Mouse (Mus musculus) heart, postnatal 10 days (tissue): ENCODE data around the gene P4ha3. TPM values are rescaled to one million over a fixed set of nuclear protein-coding genes. Genes with fewer than 3 reads are reported as not detected.

Source experiments
- DNase-seq, 2 experiments: peaks; one replicate each; pipeline ENCODE4 v3.0.0; 2021
- intact Hi-C: fragments of 180-260 bp; cut with DNase I; formaldehyde crosslinking; loops from one replicate; pipeline ENCODE4 v1.15.1; 2025
- total RNA-seq, 2 experiments: library from RNA; stranded (reverse); gene quantifications; 2 replicates each; pipeline ENCODE4 v1.2.3; 2021

The P4ha3 gene
- total RNA-seq, 2 experiments from 2014 or later = 1.9 to 3.3 TPM

DNA sequence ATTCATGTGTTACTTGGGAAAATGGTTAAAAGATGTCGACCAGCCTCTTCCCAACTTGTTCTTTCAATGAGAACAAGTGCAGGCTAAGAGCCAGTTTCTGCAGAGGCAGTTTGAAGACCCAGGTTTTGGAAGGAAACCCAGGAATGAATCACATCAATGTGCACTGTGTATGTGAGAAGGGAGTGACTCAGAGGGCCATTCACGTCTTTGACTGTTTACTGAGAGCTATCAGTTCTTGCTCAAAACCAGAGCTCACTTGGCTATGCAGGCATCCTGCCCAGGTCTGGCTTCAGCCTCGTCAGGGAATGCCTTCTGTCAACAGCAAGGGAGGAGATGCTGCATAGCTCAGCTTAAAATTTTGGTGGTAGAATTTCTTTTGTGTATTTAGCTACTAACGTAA is 17.0 kb downstream of the P4ha3 start:
- intact Hi-C loops = no loop called here
- DNase-seq = peak; percentile 73 to 75

DNA sequence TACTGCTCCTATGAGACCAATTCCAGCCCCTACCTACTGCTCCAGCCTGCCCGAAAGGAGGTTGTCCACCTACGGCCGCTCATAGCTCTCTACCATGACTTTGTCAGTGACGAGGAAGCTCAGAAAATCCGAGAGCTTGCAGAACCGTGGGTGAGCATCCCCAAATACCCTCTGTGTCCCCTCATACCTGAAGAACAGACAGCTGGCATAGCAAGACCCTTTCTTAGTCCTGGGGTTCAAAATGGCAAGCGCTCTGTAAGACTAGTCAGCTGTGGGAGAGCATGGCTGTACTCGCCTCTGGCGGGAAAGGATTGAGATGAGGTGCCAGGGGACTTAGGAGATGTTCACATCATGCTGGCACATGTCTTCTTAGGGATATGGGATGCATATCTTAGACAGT is 20.6 kb downstream of the P4ha3 start:
- DNase-seq = no peak
- intact Hi-C loops = no loop called here

DNA sequence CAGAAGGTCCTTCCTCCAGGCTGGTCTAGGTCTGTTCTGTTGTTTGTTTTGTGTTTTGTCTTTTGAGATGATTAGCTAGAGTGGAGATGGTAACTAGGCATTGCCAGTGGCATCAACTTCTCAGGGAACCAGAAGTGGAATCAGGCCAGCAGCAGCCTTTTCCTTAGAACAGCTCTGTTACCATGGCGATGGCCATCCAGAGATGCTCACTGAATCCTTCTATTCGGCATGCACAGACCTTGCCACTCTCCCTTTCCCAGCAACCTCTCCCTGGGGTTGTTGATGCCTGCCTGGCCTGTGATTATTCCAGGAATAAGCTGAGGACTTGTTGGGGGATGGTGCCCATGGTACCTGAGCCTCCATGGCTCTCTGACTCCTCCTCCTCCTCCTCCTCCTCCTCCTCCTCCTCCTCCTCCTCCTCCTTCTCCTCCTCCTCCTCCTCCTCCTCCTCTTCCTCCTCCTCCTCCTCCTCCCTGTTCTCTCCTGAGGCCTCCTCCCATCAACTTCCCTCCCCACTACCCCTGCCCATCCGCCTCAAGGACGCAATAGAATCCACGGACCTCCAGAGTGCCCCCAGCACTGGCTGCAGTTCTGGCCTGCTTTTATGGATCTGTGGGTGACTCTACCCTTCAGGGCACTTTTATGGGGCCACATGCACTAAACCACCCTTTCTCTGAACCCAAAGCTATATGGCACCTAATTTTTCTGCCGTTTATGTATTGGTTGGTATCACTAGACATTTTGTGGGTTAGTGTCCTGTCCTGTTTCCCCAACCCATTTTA is 22.7 kb downstream of the P4ha3 start:
- no peak for DNase-seq
- intact Hi-C loops = no loop called here

DNA sequence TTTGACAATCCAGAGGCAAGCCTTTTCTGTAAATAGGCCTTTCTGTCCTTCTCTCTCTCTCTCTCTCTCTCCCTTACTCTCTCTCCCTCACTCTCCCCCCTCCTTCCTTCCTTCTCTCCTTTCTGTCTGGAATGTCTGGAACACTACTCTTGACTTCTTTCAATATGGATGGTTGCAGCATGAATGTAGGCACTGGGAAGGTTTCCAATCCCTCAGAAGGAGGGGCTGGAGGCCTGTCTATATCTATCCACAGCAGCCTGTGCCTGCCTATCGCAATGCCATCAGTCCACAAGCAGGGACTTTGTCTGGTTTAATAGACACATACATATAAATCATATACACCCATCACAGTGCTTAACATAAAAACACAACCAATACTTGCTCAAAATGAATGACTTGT is 23.9 kb downstream of the P4ha3 start:
- intact Hi-C loops = no loop called here
- no peak for DNase-seq

DNA sequence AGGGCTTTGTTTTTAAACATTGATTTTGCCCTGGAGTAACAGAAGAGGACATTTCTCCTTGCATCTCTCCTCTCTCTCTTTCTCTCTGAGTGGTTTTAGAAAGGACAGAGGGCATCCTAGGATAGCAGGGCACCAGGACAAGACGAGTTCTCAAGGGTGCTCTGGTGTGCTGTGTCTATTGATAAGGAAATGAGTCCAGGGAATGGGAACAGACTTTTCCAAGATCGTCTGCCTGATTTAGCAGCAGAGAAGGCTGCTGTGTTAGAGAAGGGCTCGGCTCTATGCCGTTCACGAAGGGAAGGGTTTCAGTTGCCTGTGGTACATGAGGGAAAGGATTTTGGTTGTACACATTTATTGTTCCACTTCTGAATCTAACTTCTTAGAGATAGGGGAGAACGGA is 24.4 kb downstream of the P4ha3 start:
- intact Hi-C loops = no loop called here

DNA sequence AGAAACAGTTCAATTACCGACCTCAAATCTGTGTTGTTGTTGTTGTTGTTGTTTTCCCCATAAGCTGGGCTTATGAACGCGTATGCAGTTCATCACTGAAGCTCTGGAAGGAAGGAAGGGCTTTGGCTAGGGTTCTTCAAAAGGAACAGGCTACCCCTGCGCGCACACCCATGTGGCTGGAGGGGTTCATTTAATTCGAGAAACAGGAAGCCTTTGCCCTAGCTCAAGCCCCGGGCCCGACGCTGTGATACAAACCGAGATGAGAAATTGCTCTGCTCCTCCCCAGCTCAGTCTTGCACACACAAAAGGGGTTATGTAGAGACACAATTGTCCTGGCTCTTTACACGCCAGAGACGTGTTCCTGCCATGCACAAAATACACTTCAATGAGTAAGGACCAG is 25.0 kb downstream of the P4ha3 start:
- DNase-seq = no peak
- intact Hi-C loops = no loop called here

More for the DNA sequence above, 24.4 kb downstream of the P4ha3 start:
- DNase-seq = no peak

DNA sequence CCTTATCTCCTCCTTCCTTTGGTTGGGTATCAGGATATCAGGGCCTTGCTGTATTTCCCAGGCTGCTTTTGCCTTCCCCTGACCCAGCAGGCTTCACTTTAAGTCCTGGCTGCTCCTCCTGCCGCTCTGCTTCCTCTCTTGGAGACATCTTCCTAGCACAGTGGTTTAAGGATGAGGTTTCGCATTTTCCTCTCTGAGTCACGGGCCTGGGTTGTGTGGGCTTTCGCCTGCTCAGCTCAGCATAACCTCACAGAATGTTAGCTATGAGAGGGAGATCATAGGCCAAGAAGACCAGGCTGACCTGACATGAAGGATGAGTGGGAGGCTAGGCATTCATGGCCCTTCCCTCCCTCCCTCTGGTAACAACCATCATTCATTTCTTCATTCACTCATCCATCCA is 27.4 kb downstream of the P4ha3 start:
- intact Hi-C loops = no loop called here
- no peak for DNase-seq

DNA sequence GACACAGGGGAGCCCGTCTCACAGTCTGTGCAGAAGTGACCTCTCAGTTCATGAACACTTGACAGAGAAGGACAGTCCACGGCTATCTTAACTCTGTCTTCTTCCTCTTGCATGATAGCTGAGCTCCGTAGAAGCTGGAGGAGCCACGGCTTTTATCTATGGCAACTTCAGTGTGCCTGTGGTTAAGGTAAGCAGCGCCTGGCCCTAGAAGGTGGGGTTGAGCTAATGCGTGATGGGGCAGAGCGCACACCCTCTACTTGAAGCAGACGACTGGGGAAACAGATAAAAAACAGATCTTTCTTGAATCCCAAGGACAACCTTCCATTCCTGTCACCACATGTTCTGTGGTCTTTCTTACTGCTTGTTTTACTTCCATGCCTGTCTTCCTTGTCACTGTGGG is 31.6 kb downstream of the P4ha3 start:
- DNase-seq = no peak
- intact Hi-C loops = no loop called here

DNA sequence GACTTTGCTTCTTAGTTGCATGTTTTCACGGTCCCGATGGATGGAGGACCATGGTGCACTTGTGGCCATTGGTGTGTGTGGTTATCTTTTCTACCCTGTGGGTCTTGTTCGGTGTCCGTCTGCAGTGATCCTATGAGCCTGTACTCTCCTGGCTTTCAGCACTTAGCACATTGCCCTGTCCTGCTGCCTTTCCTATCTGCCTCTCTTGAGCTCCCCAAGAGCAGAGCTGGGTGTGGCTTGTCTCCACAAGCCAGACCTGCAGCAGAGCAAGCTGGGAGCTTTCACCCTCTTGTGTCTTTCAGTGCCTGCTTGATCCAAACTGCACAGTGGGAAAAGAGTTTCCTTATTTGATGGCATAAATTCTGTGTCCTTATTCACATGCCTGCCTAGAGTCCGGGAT is 32.2 kb downstream of the P4ha3 start:
- DNase-seq = no peak
- intact Hi-C loops = no loop called here

DNA sequence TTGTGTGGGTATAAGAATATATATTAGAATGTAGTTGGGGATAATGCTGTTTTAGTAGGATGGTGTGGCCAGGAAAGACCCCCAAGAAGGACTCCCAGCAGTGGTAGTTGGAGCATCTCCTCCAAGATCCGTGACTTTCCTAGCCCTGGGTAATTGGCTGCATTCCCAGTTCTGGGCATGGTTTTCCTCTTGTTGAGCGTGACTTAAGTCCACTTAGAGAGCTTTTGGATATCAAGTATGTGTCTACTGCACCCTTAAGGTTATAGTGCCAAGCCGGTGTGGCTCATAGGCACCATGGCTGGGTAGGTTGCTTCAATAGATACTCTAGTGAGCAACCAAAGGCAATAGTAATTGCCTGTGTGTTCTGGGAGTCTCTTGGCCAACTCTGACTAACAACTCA is 38.4 kb downstream of the P4ha3 start:
- DNase-seq = no peak
- intact Hi-C loops = no loop called here

DNA sequence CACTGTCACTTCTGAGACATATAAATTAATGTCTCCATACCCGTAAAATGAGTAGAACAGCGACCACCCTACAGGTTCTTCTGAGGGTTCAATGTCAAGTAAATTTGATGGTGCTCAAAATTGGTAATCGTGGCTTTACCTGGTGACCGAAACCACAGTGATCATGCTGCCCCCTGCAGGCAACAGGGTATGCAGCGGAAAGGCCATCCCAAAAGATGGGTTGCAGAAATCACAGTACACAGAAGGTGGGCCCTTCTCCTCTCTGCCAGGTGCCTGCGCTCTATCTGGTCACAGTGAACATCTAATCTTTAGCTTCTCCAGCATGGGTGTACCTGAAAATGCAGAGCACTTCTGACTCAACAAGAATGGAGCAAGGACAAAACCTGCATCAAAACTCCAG is 40.2 kb downstream of the P4ha3 start:
- intact Hi-C loops = loop anchor here (1.0 kb wide), 1 partner anchor 45 kb away; no protein-coding TSS in a partner anchor
- peak; percentile 47 to 68 for DNase-seq

DNA sequence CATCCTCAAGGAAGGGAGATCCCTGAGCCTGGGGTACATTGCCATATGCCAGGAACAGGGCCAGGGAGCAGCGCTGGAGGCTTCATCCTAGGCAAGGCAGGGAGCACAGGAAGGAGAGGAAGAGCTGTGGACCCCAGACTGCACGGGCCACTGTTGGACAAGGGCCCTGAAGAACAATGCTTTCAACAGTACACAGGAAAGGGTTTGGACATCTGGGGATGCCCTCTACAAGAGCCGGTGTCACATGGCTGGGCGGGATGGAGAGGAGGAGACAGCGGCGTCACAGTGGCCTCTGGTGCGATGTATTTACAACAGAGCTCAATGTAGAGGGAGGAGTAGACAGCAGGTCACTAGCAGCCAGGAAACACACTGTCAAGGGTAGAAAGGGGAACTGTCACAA is 42.2 kb downstream of the P4ha3 start:
- intact Hi-C loops = no loop called here
- peak; percentile 9 to 25 for DNase-seq

DNA sequence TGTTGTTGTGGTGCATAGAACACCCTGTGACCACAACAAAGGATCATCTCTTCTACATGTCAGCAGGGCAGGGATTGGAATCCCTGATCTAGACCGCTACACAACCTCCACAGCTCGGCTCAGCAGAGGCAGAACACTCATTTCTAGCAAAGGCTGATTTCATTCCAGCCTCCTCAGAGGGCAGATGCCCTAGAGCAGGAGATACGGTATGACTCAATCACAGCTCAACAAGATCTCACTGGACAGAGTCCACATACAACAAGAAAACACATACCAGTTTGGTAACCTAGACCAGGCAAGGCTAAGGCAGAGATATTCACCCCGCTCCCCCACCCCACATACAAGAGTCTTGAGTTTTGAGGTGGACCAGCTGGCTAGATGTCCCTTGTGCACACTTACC is 43.3 kb downstream of the P4ha3 start:
- intact Hi-C loops = no loop called here
- DNase-seq = no peak

DNA sequence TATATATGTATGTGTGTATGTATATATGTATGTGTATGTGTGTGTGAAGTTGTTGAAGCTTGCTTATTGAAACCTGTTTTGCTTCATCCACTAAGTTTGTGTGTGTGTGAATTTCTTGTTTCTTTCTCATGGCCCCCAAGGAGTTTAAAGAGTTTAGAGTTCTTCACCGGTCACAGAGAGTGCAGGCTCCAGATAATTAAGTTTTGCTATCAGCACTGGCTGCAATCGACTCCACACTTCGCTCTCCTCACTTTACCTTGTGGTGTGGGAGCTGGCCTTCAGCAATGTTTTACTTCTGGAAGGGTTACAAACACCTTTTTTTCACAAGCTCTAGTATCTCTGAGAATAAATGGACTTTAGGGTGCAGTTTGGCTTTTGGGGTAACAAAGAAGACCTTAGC is 45.9 kb downstream of the P4ha3 start:
- intact Hi-C loops = no loop called here
- no peak for DNase-seq

DNA sequence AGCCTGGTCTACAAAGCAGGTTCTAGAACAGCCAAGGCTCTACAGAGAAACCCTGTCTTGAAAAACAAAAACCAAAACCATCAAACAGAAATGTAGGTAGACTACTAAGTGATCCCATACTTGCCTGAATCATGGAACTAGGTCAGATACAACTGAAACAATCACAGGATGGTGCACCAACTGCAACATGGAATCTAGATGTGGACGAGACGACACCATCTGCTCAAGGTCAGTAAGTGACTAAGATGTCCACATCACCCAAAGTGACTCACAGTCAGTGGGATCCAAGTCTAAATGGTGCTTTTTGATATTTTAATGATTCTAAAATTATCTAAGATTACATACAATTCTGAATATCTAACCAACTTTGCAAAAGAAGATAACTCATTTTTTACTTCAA is 50.6 kb downstream of the P4ha3 start:
- DNase-seq = no peak
- intact Hi-C loops = no loop called here

DNA sequence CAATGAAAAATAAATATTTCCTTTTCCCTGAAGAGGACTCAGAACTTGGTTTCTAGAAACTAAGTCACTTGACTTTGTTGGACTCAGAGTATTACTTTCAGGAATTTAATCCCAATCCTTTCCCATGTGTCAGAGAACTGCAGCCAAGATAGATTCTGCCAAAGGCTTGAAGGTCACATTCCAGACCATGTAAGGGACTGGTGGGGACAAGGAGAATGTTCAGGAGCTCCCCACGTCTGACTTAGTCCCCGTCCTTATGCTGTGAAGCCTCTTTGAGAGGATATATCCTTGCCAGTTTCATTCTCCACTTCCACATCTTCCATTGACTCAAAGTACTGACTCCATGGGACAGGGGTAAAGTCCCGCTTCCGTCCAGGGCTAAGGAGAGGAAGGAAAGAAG is 69.7 kb downstream of the P4ha3 start:
- peak; percentile 65 to 66 for DNase-seq
- intact Hi-C loops = no loop called here

DNA sequence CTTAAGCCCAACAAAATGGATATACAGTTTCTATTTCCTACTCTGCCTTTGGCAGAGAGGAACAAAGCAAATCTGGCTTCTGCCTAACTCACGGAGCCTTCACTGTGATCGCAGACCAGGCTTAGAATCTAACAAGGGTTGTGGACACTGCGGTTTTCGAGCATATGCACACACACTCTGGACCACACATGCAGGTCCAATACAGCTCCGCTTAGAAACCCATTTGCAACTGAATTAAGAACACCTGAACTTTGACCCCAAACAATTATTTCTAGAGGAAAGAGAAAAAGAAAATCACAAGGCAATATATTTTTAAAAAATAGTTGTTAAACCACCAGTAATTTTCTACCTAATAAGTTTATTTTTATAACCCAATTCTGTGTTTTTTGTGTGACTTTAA is 71.0 kb downstream of the P4ha3 start:
- DNase-seq = no peak
- intact Hi-C loops = no loop called here

DNA sequence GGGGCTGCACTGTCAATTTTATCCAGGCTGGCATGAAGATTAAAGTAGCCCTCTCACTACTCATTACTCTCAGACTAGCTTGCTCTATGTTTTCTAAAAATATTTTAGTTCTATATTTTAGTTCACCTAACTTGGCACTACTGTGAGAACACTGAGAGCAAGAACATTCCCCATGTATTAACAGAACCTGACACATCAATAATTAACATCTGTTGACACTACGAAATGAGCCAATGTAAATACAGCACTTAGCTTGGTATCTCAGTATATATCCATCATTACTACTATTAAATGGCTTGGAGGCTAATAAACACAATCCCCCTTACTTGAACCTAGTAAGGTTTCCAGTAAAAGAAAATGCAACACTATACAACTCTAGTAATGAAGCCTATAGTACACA is 71.4 kb downstream of the P4ha3 start:
- DNase-seq = no peak
- intact Hi-C loops = no loop called here

DNA sequence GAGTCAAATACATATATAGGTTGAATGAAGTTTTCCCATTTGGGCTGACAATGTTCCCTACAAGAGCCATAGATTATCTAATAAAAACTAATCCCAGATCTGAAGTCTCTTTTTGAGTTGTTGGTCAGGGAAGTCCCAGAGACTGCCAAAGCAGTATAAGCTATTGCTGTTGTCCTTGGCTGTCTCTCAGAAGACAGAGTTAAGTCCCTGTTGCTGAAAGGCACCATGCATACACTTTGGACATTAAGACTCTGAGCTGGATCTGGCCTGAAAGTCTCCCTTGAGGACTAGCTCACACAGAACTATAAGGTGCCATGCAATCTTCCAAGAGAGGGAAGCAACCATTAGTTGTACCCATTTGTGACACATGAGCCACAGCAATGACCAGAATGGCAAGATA is 72.5 kb downstream of the P4ha3 start:
- intact Hi-C loops = no loop called here
- no peak for DNase-seq

DNA sequence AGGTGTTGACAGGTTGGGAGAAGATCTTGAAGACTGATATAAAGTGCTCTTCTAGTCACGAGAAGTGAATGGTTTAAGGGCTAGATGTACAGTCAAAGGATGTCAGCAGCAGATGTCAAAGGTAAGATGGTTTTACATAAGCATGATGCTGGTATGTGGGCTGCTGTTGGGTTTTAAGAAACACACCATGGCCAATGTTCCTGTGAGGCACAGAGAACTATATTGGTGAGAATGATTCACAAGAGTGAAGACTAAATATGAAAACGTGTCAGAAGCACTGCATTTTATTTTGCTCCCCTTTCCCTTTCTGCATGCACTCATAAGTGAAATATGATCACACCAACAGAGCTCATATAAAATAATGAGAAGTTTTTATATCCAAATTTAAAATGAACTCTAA is 77.8 kb downstream of the P4ha3 start:
- intact Hi-C loops = no loop called here
- no peak for DNase-seq

DNA sequence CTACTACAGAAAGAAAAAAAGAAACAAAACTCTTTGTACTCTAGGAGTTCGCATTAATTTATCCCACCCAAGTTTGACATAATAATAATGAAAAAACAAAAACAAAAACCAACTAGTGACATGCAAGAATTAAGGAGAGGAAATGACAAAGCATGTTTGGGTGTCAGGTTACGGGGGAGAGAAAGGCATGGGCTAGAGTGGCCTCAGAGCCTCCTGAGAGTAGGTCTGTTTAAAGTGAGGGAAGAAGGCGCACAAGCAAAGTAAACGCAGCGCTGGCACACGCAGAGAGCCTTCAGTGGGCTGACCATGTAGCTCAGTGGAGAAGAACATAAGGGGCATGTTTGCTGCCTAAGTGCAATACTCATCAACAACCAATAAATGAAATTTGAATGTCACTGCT is 79.6 kb downstream of the P4ha3 start:
- no peak for DNase-seq
- intact Hi-C loops = no loop called here
